8 mouse cellular contexts compared by ENCODE assay signal in genomic region chr1:191981426-191982102, GRCm38 (mm10). TPM values are rescaled to one million over a fixed set of nuclear protein-coding genes. Genes with fewer than 3 reads are reported as not detected.
A peak's percentile ranks its signal among the peaks of the same experiment; 100 is the strongest.
DNase-seq lines count a peak whose midpoint lies in the region; ATAC-seq lines count a peak whose summit lies in the region.

No protein-coding gene starts in this region.

- 0 out of 2 replicates have a peak overlapping the region, but pooled peaks have one; percentile 14 for H3K9ac ChIP-seq in kidney, embryonic 16.5 days (replicated peaks; ENCODE audit: low read length)
- no peak overlapping the region for H3K9ac ChIP-seq in embryonic facial prominence, embryonic 15.5 days
- no peak overlapping the region for H3K9ac ChIP-seq in hindbrain, embryonic 16.5 days (ENCODE audit: low read depth, low read length)

- no peaks in the 10 kb centered on the region; the same call in 1 of the 2 replicates for H3K27me3 ChIP-seq in kidney, embryonic 16.5 days (ENCODE audit: insufficient read depth, low read length)
- no peaks in the 10 kb centered on the region for H3K27me3 ChIP-seq in embryonic facial prominence, embryonic 15.5 days
- H3K27me3 ChIP-seq in hindbrain, embryonic 16.5 days (replicated peaks; ENCODE audit: control insufficient read depth, insufficient read depth, low read length), result no peaks in the 10 kb centered on the region
- H3K27me3 ChIP-seq in midbrain, embryonic 10.5 days (ENCODE audit: low read depth, poor library complexity, severe bottlenecking), result peaks cover 13% of the 10 kb centered on the region

- H3K4me2 ChIP-seq in kidney, embryonic 16.5 days (replicated peaks; ENCODE audit: low read depth, low read length), result no peak overlapping the region
- H3K4me2 ChIP-seq in embryonic facial prominence, embryonic 15.5 days (replicated peaks), result no peak overlapping the region
- H3K4me2 ChIP-seq in hindbrain, embryonic 16.5 days (ENCODE audit: low read length), result no peak overlapping the region

- 7% methylated on average over 6 of the region's 6 CpGs for WGBS in kidney, embryonic 16.5 days
- WGBS in embryonic facial prominence, embryonic 15.5 days, result 13% methylated on average over 6 of the region's 6 CpGs
- 9% methylated on average over 6 of the region's 6 CpGs for WGBS in hindbrain, embryonic 16.5 days
- WGBS in midbrain, embryonic 10.5 days, result 59% methylated on average over 6 of the region's 6 CpGs

- no peaks in the 10 kb centered on the region for H3K9me3 ChIP-seq in kidney, embryonic 16.5 days (ENCODE audit: low read length)
- H3K9me3 ChIP-seq in embryonic facial prominence, embryonic 15.5 days (replicated peaks), result no peaks in the 10 kb centered on the region
- no peaks in the 10 kb centered on the region for H3K9me3 ChIP-seq in hindbrain, embryonic 16.5 days (ENCODE audit: control insufficient read depth, low read length)
- H3K9me3 ChIP-seq in midbrain, embryonic 10.5 days (replicated peaks), result no peaks in the 10 kb centered on the region

- peak; percentile 69 for ATAC-seq in kidney, embryonic 16.5 days (ENCODE audit: low FRiP score, low TSS enrichment)
- peak; percentile 83 for ATAC-seq in embryonic facial prominence, embryonic 15.5 days (ENCODE audit: insufficient number of reproducible peaks, low FRiP score, low TSS enrichment, low read depth)
- peak; percentile 84 for ATAC-seq in hindbrain, embryonic 16.5 days

- H3K27ac ChIP-seq in kidney, embryonic 16.5 days (ENCODE audit: low read length), result no peak overlapping the region
- H3K27ac ChIP-seq in embryonic facial prominence, embryonic 15.5 days (replicated peaks), result peak overlapping the region; percentile 58
- H3K27ac ChIP-seq in hindbrain, embryonic 16.5 days (ENCODE audit: low read depth, low read length), result no peak overlapping the region
- H3K27ac ChIP-seq in midbrain, embryonic 10.5 days (replicated peaks), result peak overlapping the region; percentile 38

- H3K4me1 ChIP-seq in kidney, embryonic 16.5 days (ENCODE audit: insufficient read depth, low read length), result peaks cover 9% of the 10 kb centered on the region
- peaks cover 30% of the 10 kb centered on the region for H3K4me1 ChIP-seq in embryonic facial prominence, embryonic 15.5 days
- H3K4me1 ChIP-seq in hindbrain, embryonic 16.5 days (ENCODE audit: control insufficient read depth, insufficient read depth, low read depth, low read length), result peaks cover 9% of the 10 kb centered on the region
- peaks cover 23% of the 10 kb centered on the region for H3K4me1 ChIP-seq in midbrain, embryonic 10.5 days

- no peak for DNase-seq in kidney, adult 18-20 months
- DNase-seq in midbrain, embryonic 10.5 days (ENCODE audit: low spot score), result no peak
- no peak for DNase-seq in thymus, postnatal 10 days (ENCODE audit: low spot score in 2 of 2)
- DNase-seq in thymus, postnatal 14 days, result no peak
- DNase-seq in layer of hippocampus, adult 11-12 months (ENCODE audit: low spot score), result no peak

- no peak overlapping the region for H3K4me3 ChIP-seq in kidney, embryonic 16.5 days (ENCODE audit: low read length)
- H3K4me3 ChIP-seq in embryonic facial prominence, embryonic 15.5 days (replicated peaks), result no peak overlapping the region
- no peak overlapping the region for H3K4me3 ChIP-seq in hindbrain, embryonic 16.5 days (ENCODE audit: low read length)
- no peak overlapping the region for H3K4me3 ChIP-seq in midbrain, embryonic 10.5 days

- H3K36me3 ChIP-seq in kidney, embryonic 16.5 days (ENCODE audit: insufficient read depth, low read length), result no peaks in the 10 kb centered on the region
- H3K36me3 ChIP-seq in embryonic facial prominence, embryonic 15.5 days, result no peaks in the 10 kb centered on the region
- no peaks in the 10 kb centered on the region for H3K36me3 ChIP-seq in hindbrain, embryonic 16.5 days (ENCODE audit: control insufficient read depth, insufficient read depth, low read length)
- H3K36me3 ChIP-seq in midbrain, embryonic 10.5 days, result no peaks in the 10 kb centered on the region

RNA-seq across cellular contexts. Expression of gene Rd3, which starts 4.4 kb away (rescaled TPM):
- polyA plus RNA-seq in kidney, embryonic 16.5 days (2015; fragmentation: Nextera tagmentation; extraction: Ambion mirVana), result 0.55 TPM in 2 replicates
- 8.7 and 10.1 TPM in 2 replicates for polyA plus RNA-seq in embryonic facial prominence, embryonic 15.5 days (2015; fragmentation: Nextera tagmentation; extraction: Ambion mirVana)
- 3.7 and 4.1 TPM in 2 replicates for polyA plus RNA-seq in hindbrain, embryonic 16.5 days (2015; fragmentation: Nextera tagmentation; extraction: Ambion mirVana)
- 0.62 and 0.82 TPM in 2 replicates for polyA plus RNA-seq in midbrain, embryonic 10.5 days (2016; fragmentation: Nextera tagmentation; extraction: Ambion mirVana)

Comparison
In these comparisons a context has a peak if more than half of its experiments do, and no peak if none do; other contexts are left out.
1. H3K27ac ChIP-seq: peak in embryonic facial prominence, embryonic 15.5 days (single experiment) and midbrain, embryonic 10.5 days (single experiment); none in kidney, embryonic 16.5 days (single experiment) and hindbrain, embryonic 16.5 days (single experiment).
2. Peak in every context shown above with its lines, with median percentiles within 50 percentile points of each other: ATAC-seq.